Mouse (Mus musculus): ENCODE measurements around the gene Cdkn2aipnl.

Gene Cdkn2aipnl

DNA sequence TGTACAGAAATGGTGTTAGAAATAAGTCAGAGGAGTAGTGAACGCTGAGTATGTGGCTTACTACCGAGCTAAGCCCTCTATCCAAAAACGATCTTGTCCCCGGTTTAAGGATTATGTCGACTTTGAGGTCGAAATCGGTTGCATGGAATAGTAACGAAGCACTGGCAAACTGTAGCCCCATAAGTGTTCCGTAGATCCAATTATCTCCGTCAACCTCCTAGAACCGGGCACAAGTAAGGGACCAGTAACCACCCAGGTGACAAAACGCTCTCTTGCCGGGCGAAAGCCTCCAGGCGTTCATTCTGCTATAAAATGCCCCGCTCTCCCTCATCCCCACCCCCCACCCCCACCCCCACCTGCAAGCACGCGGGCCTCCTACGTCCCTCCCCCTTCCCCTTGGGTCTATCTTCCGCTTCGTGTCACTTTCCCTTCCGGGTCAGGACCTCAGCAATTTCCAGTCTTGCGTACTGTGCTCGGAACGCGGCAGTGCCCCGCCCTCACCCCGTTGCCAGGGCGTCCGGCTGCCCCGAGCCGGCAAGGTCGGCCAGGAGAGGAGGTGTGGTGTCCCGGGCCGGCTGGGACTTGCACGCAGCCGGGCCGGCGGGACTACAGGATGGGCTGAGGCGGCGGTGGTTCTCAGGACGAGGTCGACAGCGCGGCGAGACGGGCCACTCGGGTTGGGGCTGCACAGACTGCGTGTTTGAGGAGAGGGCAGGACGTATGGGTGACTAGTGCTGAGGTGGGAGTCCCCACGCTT lies 36.5 kb downstream of the Cdkn2aipnl start, which contains the start of gene Cdkl3:
TSS of gene Cdkl3 (plus strand) at position 450 of the 757 bp plus-strand sequence.
- peak; percentile 98 for DNase-seq (ENCODE audit: low read depth, low spot score)

DNA sequence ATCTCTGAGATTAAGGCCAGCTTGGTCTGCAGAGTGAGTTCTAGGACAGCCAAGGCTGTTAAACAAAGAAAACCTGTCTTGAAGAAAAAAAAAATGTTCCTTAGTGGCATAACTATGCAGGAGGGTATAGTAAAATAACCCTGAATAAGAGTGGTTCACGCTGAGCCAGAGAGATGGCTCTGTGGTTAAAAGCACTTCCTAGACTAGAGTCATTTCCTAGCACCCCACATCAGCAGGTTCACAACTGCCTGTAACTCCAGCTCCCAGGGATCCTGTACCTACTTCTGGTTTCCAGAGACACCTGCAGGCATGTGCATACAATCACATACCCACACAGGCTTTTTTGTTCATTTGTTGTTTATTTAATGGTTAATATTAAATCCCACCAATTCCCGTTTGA lies 38.1 kb downstream of the Cdkn2aipnl start:
- no peak for DNase-seq (ENCODE audit: low read depth, low spot score)

DNA sequence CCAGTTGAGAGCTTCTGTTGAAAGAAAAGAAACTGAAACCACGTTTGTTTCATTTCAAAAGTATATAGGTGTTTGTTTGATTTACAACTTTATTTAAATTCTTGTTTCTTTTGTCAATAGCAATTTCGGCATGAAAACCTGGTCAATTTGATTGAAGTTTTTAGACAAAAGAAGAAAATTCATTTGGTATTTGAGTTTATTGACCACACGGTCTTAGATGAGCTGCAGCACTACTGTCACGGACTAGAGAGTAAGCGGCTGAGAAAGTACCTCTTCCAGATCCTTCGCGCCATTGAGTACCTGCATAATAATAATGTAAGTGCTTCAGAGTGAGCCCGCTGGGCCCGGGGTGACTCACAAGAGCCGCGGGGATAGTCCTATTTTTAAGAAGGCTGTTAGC lies 43.5 kb downstream of the Cdkn2aipnl start:
- peak; percentile 19 for DNase-seq (ENCODE audit: low read depth, low spot score)

DNA sequence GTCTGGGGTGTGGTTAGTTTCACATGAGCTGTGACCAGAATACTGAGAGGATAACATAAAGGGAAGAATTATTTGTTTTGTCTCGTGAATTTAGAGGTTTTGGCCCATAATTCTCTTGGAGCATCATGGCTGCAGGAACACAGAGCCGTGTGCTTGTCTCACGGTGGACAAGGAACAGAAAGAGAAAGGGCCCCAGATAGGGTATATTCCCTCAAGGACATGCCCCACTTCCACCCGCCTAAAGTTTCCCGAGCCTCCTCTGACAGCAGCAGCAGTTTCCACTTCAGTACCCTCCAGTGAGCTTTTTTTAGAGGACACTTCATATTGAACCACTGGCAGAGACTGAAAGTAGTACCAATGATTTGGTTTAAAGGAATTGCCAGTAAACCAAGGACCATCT lies 44.1 kb downstream of the Cdkn2aipnl start:
- DNase-seq (ENCODE audit: low read depth, low spot score), result no peak

DNA sequence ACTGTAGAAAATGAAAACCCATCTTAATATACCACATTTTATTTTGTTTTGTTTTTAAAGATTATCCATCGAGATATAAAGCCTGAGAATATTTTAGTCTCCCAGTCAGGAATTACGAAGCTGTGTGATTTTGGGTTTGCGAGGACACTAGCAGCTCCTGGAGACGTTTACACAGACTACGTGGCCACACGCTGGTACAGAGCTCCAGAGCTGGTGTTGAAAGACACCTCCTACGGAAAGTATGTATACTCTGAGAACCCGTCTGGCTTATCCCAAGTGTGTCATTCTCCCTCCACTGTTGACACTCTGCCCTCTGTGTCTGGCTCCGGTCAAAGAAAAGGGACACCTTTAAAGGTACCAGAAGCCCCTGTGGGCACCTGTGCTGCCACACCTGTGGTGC lies 50.8 kb downstream of the Cdkn2aipnl start:
- DNase-seq (ENCODE audit: low read depth, low spot score), result peak; percentile 52

Measured in brain, adult 2 months (tissue).